Mouse (Mus musculus): ENCODE data around the gene Dtnbp1. TPM values are rescaled to one million over a fixed set of nuclear protein-coding genes. Genes with fewer than 3 reads are reported as not detected.

The Dtnbp1 gene
- polyA plus RNA-seq, 1 experiment from 2014 or later: 60.0 TPM

Other genes with a start within 250 kb of the Dtnbp1 start
- 0.10 and 0.15 TPM in 2 replicates for gene Gm9817, start 76.5 kb upstream of the Dtnbp1 start, polyA plus RNA-seq (2014; fragmentation: Nextera tagmentation; extraction: Ambion mirVana)

All from stomach, embryonic 14.5 days (tissue).